Mouse (Mus musculus) telencephalon, adult 2 months (tissue): ENCODE results near the gene Crocc.
A peak's percentile ranks its signal among the peaks of the same experiment; 100 is the strongest.

Experiments used
- DNase-seq: peaks from one replicate; pipeline ENCODE4 v3.0.0-alpha.2; 2011; ENCODE audit warnings: low read depth, low spot score

Crocc gene

DNA sequence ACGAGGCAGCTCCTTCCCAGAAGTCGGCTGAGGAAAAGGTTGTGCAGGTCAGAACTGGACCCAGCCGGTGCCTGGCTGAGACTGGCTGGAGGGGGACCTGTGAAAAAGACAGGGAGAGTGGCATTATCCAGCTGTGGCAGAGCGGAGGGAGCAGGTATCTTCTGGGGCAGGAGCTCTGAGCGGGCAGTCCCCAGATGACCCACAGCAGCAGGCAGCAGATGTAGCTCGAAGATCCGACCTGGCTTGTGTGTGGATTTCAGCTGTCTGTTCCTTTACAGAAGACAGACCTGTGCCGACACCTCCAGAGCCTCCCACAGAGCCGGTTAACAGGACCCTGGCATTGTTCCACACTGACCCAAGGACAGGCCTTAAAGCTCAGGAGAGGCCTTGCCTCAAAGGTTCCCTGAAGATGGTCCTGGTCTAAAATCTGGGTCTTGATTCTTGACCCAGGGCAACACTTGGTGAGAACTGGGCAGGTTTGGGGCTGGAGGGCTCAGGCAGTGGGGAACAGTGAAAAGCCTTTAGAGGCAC is 7.2 kb upstream of the Crocc start:
- DNase-seq: no peak

DNA sequence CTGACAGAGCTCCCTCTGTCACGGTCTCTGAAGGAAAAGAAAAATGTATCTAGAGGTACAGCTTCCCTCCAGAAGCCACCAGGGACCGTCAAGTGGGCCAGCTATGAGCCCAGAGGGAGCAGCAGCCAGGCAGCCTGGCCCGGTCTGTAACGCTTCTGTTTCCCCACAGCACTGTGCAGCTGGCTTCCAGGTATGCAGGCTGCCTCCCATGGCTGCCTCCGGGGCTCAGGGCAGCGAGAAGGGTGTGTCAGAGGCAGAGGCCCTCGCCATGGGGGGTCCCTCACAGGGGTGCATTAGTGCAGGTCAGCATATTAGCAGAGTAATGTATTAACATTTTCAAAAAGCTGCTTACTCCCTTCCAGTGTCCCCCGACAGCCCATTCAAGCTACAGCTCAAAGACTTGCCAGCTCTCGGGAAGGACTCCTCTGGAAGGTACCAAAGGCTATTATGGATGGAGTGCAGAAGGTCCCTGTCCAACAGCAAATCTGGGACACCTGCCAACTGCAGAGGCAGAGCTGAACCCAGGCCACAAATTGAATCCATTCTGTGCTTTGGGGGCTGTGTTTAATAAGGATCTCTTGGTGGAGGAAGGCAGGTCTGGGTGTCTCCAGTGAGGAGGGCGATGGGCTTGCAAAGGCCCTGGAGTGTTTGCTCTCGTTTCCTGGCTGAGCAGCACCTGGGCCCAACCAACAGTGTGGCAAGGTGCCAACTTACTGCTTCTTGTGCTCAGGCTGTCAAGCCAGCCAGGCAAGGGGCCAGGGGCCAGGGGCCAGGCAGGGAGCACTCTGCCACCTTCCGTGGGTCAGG is 6.6 kb upstream of the Crocc start:
- no peak for DNase-seq

DNA sequence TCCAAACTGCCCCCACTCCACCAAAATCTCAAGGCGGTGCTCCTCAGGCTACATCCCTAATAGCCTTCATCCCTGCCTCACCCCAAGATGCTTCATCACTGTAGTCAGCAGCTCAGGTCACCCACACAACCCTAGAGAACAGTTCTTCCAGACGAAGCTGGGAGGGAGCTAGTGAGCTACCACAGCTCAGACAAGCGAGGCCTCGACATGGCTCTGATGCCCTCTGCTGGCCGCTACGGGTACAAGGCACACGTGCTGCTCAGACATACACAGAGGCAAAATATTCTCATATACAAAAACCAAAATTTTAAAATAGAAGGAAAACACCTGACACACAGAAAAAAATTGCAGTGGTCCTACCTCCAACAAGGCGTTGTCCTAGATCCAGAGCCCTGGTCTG is 4.8 kb upstream of the Crocc start:
- DNase-seq: peak; percentile 87

DNA sequence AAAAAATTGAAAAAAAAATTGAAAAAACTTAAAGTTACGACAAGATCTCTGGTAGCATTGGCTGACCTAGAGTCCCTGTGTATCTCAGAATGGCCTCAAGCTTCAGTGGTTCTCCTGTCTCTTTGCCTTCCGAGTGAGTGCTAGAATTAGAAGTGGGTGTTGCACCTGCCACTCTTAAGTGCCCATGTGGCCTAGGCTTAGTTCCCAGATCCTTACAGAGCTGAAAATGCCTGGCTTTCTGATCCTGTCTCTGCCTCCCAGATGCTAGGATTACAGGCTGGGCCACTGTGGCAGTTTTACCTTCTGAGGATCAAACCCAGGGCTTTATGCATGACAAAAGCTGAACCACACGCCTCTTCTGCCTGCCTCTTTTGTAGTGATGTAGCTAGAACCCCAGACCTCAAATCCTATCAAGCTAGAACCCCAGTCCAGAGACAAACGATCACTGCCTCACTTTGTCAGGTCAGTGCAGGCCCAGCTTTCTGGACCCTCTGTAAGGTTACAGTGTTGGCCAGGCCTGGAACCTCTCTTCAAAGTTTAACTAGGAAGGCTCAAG is 3.8 kb upstream of the Crocc start:
- no peak for DNase-seq

DNA sequence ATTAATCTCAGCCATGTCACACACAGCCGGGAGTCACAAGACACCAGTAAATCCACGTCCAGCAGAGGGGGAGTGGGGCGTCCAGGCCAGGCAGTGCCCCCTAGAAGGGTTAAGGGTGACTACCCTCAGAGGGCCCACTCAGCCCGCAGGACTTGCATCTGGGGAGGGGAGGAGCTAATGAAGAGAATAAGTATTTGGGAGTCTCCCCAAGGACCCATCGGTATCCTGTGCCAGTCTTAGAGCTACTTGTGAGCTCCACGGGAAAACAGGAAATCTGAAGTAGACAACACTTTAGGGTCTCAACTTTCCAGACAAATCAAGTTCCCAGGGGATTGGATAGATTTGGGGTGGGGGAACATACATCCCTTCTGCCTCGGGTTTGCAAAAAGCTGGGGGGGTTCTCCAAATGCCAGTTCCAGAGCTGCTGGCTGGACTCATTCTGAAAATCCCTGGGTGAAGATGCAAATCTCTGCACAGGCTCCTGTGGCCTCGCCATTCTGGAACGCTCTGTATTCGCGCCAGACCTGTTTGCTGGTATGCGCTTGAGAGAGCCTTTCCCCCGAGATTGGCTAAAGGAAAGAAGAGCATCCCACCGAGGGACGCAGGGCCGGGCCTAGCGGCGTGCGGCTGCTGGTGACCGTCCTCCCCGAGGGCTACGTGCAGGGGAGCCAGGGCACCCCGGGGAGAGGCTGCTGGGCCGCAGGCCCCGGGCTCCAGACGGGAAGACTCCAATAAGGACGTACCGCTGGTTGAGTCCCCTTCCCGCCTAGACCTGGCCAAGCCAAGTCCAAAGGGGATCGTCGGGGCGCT is 529 bp downstream of the Crocc start:
- no peak for DNase-seq

DNA sequence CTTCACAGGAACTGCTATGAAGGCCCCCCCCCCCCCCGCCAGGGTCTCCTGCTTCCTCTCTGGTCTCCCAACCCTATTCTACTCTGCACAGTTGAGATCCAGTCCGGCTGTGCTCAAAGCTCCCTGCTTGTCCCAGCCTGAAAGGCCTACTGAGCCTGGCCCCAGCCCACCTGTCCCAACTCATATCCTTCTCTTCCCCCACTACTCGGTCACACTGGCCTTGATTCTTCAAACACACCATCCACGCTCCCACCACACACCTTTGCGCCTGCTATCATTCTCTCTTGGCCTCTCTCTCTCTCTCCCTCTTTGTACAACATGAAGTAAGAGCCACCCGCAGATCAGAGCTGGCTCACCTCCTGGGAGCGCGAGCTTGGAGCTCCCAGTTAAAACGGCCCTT is 1.5 kb downstream of the Crocc start:
- DNase-seq: no peak

DNA sequence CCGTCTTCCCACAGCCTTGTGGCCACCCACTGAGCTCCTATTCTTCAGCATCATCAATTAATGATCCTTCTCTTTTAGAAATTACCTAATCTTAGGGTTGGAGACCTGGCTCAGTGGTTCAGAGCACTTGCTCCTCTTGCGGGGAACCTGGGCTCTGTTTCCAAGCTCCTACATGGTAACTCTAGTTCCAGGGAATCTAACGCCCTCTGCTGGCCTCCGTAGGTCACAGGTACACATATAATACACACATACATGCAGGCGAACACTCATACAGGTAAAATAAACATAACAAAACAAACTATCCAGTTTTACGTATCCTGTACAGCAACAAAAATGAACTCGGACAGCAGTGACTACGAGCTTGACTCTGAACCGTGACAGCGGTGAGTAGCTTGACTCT is 3.4 kb downstream of the Crocc start:
- no peak for DNase-seq

DNA sequence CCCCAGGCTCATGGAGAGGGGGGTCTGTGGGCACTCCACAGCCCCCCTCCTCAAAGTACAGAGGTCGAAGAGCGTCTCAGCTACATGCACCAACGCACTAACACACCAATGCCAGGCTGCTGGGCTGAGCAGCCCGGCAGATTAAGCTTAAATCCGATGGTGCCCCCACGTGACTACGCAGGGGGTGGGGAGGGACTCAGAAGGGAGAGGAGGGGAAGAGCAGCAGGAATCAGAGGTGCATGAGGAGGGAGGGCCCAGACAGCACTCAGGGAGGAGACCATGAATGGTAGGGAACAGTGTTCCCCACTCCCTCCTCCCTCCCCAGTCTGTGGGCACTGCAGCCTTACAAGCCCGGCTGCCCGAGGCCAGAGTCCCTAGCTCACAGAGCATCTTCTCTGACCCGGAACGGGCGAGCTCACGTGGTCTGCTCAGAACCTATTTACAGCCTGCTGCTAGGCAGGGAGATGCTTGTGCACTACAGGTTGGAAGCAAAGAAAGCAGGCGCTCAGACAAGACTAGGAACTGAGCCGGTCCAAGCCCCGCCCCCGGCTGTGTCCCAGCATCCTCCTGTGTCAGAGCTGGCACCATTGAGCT is 6.7 kb downstream of the Crocc start:
- DNase-seq: peak; percentile 85

DNA sequence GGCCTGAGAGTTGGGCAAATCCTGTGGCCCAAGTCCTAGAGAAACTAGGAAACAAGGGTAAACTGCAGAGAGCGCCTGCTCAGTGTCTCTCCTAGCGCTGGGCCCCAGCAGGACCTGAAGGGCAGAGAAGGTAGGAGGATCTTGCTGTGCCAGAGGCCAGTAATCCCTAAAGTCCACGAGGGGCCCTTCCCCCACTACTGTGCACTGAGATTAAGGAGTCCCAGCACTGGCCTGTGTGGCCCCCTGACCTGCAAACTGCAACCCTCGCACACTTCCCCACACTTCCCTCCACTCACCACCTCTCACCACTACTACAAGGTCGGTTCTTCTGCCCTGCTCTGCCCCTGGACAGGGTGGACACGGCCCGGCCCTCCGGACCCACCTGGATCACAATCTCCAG is 7.2 kb downstream of the Crocc start:
- DNase-seq: no peak

DNA sequence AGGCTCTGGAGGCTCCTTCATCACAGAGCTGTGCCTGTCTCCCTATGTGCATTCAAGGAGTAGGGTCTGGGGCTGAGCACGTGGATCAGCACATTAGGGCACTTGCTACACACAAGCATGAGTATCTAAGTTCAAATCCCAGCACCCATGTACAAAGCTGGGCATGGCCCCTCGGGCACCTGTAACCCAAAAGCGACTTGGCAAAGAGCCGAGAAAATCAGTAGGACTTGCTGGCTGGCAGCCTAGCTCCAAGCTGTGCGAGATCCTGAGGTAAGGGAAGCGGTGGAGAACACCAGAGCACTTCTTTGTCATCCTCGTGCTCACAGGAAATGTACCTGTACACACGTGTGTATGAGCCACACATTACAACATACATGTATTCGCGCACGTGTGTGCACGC is 7.9 kb downstream of the Crocc start:
- no peak for DNase-seq

DNA sequence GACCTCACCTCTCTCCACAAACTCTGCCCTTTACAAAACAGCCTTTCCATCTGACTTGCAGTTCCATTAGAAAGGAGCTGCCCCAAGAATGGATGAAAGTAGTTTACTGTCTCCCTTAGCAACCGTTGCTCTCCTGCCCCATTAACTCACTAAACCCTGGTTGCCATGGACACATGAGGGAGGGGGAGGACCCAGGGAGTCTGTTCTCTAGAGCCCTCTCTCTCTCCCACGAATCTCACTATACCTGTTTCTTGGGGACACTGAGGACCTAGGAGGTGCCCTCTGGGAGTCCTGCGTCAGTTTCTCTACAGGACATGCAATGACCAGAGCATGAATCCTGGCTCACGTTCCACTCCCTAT is 10.9 kb downstream of the Crocc start:
- DNase-seq: peak; percentile 65

DNA sequence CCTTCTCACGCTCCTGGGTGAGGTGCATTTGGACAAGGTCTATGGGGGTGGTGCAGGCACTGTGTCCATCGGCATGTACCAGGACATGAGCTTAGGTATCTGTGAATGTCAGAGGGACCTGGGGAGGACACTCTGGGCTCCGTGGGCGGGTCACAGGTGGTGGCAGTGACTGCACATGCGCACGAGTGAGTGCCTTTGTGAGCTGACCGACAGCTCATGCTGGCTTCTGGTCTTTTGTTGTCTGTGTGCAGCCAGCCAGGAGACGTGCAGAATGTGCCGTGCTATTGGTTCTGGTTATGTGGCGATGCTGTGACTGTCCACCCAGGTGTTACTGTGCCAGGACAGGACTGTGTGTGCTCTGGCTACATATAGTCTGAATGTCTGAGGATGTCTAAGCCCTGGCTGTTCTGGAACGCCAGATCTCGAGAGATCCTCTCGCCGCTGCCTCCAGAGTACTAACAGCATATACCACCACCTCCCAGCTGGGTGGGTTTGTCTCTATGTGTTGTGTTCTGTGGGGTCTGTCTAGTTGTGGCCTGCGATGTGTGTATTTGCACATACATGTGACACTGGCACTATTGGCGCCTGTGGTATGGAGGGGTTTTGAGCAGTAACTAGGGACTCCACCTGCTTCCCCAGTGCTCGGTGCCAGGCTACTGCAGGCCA is 11.4 kb downstream of the Crocc start:
- no peak for DNase-seq

DNA sequence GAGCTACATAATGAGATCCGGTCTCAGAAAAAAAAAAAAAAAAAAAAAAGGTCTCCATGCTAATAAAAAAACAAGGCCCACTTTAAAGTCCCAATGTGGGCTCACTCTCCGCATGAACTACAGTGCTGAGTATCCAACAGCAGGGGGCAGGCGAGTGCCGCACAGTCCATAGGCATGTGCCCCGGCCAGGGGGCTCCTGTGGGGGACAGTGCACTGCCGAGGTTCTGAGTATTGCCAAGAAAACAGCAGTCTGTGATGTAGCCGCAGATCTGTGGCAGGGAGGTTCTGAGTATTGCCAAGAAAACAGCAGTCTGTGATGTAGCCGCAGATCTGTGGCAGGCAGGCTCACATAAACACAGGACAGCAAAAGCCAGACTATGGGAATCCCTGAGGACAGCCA is 15.5 kb downstream of the Crocc start:
- DNase-seq: no peak

DNA sequence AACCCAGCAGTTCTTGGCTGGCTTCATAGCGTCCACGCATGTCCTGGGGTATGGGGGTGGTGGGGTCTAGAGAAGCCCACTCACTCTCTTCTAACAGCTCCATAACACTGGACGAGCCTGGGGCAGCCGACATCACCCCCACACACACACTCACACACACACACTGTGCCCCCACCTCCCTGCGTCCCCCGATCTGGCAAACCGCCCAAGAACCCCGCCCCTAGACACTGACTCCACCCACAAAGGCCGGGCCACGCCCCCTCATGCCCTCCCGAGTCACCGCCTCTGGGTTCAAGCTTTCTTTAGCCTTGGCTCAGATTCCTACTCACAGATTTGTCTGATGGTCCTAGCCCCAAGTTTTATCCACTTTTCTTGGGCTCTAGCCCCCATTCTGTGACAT is 19.2 kb downstream of the Crocc start:
- no peak for DNase-seq

DNA sequence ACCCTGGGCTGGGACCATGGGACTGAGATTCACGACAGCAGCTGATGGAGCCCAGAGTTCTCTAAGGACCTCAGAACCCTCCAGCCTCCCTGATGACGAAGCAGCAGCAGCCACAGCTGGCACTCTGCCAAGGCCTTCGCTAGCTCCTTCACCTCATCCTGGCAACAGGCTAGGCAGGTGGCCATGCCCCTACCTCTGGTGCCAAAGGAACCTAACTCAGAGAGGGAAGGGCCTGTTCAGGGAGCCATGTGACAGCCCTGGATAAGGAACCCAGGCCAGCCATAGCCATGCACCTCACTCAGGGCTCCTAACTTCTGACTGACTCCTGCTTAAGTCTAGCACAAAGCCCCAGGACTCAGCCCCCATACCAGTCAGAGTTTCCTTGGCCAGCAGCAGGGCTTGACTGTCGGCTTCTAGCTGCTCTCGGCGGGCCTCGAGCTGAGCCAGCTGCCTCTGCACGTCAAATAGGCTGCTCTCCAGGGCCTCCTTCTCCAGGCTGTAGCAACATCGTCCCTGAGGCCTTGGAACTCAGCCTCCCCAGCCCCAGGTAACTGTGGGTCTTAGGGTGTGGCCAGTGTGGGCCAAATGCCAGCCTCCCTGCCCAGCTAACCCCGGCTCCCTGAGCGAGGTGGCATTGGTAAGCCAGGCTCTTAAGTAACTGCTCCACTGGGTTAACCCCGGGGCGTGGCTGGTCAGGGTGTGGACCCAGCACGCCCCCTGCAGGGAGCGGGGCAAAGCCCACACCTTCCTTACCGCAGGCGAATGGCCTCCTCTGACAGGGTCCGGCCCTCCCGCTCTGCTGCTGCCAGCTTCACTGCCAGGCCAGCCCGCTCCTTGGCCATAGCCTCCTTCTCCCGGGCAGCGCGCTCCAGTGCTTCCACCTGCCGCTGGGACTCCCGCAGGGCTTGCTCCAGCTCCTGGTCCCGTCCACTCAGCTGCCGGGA is 26.5 kb downstream of the Crocc start:
- DNase-seq: no peak

DNA sequence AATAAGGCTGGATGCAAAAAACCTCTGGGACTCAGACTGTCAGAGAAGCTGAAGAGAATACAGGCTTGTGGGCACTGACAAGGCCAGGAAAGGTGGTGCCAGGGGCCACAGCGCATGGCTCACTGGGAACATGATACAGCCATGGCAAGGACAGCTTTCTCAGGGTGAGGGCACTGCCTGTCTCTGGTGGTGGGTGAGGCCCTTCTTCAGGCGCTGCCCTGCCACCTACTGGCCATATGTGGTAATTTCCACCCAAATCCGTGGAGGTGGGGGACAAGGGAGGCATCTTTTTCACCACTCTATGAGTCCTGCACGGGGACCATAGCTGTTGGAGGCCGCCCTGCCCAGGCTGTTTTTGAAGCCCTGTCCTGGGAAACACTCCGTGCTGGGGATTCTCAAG is 28.6 kb downstream of the Crocc start:
- no peak for DNase-seq

DNA sequence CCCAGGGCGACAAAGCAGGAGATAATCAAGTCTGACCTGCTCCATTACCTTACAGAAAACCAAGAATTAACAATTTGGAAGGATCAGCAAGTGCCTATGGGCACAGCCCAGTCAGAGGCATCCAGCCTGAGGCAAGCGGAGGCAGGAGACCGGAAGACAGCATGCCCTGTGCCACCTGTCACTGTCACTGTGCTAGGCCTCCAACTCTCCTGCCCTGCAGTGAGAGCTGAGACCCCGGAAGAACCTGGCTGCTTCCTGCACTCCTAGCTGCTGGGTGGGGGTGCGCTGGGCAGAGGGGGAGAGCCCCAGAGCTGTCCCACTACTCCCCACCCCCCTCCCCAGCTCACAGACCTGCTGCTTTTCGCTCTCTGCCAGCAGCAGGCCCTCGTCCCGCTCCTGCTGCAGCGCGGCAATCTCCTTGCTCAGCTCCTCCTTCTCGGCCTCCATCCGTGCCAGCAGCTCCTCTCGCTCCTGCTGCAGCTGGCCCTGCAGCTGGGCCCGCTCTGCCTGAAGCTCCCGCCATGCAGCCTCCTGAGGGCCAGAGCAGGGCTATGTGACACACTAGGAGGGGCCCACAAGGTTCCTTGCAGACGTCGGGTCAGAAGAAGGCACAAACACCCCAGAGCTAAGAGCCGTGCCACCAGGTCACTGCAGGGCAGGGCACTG is 29.7 kb downstream of the Crocc start:
- no peak for DNase-seq

DNA sequence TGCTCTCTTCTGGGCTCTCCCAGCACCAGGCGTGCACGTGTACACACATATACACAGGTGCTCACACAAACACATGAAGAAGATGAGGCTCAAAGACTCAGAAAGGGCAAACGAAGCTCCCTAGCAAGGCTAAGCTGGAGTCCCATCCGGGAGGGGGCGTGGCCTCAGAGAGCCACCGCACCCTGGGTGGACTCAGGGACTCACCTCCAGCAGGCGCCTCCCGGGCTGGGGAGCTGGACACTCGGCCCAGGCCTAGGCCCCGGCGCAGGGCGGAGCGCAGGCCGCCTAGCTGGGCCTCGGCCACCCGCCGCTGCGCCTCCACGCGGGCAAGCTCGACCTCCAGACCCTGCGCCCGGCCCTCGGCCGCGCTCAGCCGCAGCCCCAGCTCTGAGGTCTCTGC is 35.4 kb downstream of the Crocc start:
- no peak for DNase-seq

DNA sequence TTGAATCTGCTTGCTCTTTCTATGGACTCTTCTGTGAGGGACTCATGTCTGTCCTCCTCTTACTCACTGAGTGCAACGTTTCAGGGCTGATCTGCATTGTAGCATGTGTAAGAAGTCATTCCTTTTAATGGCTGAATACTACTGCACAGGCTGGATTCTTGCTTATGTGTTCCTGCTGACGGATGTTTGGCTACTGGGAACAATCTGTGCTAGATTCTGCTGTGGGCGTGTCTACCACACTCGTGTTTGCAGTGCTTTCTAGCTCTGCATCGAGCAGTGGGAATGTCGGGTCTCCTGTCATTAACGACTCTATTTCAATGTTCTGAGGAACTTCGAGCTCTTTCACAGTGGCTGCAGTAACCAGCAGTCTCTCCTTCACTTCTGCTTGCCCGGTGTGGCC is 36.3 kb downstream of the Crocc start:
- peak; percentile 58 for DNase-seq

DNA sequence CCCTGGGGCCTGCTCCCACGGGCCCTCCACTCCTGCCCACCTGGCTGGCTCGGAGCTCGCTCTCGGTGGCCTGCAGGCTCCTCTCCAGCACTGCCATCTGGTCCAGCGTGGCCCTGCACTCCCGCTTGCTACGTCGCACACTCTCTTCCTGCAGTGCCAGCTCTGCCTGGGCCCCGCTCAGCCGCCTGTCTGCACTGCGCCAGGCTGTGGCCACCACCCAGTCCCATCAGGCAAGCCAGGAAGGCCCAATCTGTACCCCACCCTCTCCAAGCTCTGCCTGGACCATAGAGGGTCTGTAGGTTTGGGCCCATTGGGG is 38.8 kb downstream of the Crocc start:
- DNase-seq: no peak
